Mouse (Mus musculus) heart, adult 2 months (tissue): ENCODE results near the gene Aasdh.

Source experiments
- CTCF ChIP-seq: fragments of 200-600 bp; IDR thresholded peaks from 2 replicates; pipeline ENCODE4 v1.8.1; 2022; ENCODE audit warnings: antibody characterized with exemption, mild to moderate bottlenecking, moderate library complexity
- EP300 ChIP-seq: fragments of 200-500 bp; IDR thresholded peaks from 2 replicates; pipeline ENCODE4 v1.6.1; 2011; ENCODE audit warnings: low read depth, low read length, control low read depth; ENCODE audit not compliant: insufficient read depth

DNA sequence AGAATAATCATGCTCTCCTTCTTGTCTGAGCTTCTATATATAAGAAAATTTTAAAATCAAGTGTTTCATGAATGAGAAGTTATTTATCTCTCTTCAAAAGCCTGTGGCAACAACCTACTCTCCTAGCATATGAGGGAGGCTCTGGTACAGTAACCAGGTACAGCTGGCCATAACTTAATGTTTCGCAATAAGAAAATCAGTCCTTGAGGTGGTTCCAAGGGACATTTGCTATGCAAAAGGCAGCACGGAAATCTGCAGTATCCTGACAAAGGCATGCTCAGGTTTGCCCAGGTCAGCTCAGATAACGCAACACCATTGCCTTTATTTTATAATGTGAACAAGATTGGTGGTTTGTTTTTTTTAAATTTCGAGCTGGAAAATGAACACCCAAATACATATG is 36.7 kb upstream of the Aasdh start:
- TF ChIP-seq CTCF (no peak), EP300 (no peak)
